Mouse (Mus musculus) neural tube, embryonic 12.5 days (tissue): ENCODE results near the gene Cdan1. TPM values are rescaled to one million over a fixed set of nuclear protein-coding genes. Genes with fewer than 3 reads are reported as not detected.

Experiments used
- ATAC-seq: fragments of 200-750 bp; cut with Nextera tagmentation; 2 replicates; pipeline ENCODE4 v1.8.0; 2017; ENCODE audit warnings: low read depth, mild to moderate bottlenecking, moderate TSS enrichment, moderate library complexity; ENCODE audit not compliant: low FRiP score
- H3K27ac ChIP-seq: fragments of 300-500 bp; sonication (generic); 2 replicates; pipeline ENCODE4 v1.5.1; 2016
- H3K27me3 ChIP-seq: fragments of 300-500 bp; sonication (generic); replicated peaks from 2 replicates; pipeline ENCODE4 v1.6.1; 2016; ENCODE audit warnings: mild to moderate bottlenecking
- H3K36me3 ChIP-seq: fragments of 300-500 bp; sonication (generic); 2 replicates; pipeline ENCODE4 v1.6.1; 2016; ENCODE audit warnings: mild to moderate bottlenecking
- H3K4me1 ChIP-seq: fragments of 300-500 bp; sonication (generic); 2 replicates; pipeline ENCODE4 v1.6.1; 2016
- H3K4me2 ChIP-seq: fragments of 300-500 bp; sonication (generic); replicated peaks from 2 replicates; pipeline ENCODE4 v1.6.1; 2016; ENCODE audit warnings: mild to moderate bottlenecking
- H3K4me3 ChIP-seq: fragments of 300-500 bp; sonication (generic); 2 replicates; pipeline ENCODE4 v1.5.1; 2016
- H3K9ac ChIP-seq: fragments of 300-500 bp; sonication (generic); 2 replicates; pipeline ENCODE4 v1.6.1; 2016; ENCODE audit warnings: mild to moderate bottlenecking
- H3K9me3 ChIP-seq: fragments of 300-500 bp; sonication (generic); 2 replicates; pipeline ENCODE4 v1.6.1; 2016; ENCODE audit warnings: mild to moderate bottlenecking
- WGBS: fragments of 180-500 bp; shearing (Covaris S2); methylation state at CpG from one replicate; pipeline ENCODE4 v1.1.7; 2016; 5-methylcytosine and 5-hydroxymethylcytosine counted together
- polyA plus RNA-seq: library from polyadenylated mRNA; unstranded; fragments of >200 nt; fragmentation: Nextera tagmentation; extraction: Ambion mirVana; gene quantifications from 2 replicates; pipeline ENCODE4 v1.2.1, GENCODE M21; 2016

Gene Cdan1
- polyA plus RNA-seq, 1 experiment from 2014 or later, result 9.7 TPM

- WGBS, result under 1% methylated on average over 39 of the region's 39 CpGs
- Histone ChIP-seq H3K27me3 (no peaks in the 10 kb centered on the region), H3K4me2 (peak within 1 kb of the TSS; percentile 75), H3K9me3 (no peaks in the 10 kb centered on the region), H3K9ac (peak within 1 kb of the TSS; percentile 86), H3K4me1 (peaks cover 6% of the 10 kb centered on the region; the same call in 1 of the 2 replicates), H3K27ac (peak within 1 kb of the TSS; percentile 79), H3K4me3 (peak within 1 kb of the TSS; percentile 91), H3K36me3 (no peaks in the 10 kb centered on the region)
- peak; percentile 100 for ATAC-seq
These were observed 625 bp upstream of the Cdan1 start, which contains the start of gene Ttbk2 for GRCm38 (mm10) chr2:120850424-120851082. TSS of gene Ttbk2 (minus strand) at chr2:120850604.

DNA sequence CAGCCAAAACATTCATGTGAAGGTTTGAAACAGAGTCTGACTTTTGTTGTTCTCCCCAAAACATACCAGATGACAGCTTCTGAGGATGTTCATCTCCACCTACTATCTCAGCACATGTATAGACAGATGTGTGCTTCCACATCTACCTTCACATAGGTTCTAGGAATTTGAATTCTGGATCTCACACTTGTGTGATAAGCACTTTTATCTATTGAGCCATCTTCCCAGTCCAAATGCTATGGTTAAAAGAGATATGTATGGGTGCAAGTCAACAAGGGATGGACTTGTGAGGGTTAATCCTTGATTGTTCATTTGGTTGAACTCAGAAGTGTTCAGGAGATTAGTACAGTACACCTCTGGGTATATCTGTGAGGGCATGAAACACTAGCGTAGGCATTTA lies 4.6 kb downstream of the Cdan1 start:
- Histone ChIP-seq H3K27me3 (no peaks in the 10 kb centered on the region), H3K4me3 (no peak overlapping the region), H3K9me3 (no peaks in the 10 kb centered on the region), H3K36me3 (no peaks in the 10 kb centered on the region), H3K4me1 (peaks cover 6% of the 10 kb centered on the region; the same call in 1 of the 2 replicates), H3K9ac (no peak overlapping the region), H3K27ac (no peak overlapping the region), H3K4me2 (no peak overlapping the region)
- 100% methylated on average over 1 of the region's 1 CpGs for WGBS
- ATAC-seq, result no peak

DNA sequence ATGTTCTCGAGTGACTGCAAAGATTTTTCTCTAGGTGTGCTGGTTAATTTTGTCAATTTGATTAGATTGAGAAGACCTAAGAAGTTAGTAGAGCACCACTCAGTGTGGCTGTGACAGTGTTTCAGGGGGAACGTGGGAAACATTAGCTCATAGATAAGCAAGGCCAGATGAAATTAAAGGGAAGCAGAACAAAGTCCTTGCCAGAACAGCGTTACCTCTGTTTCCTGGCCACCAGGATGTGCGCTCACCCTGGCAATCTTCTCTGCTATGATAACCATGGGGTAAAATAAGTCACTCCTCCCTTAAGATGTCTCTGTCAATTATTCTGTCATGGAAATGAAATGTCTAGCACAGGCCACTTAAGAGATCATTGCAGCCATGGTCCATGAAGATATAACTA lies 5.9 kb downstream of the Cdan1 start:
- Histone ChIP-seq H3K36me3 (no peaks in the 10 kb centered on the region), H3K4me3 (no peak overlapping the region), H3K27me3 (no peaks in the 10 kb centered on the region), H3K4me1 (peaks cover 6% of the 10 kb centered on the region; the same call in 1 of the 2 replicates), H3K9ac (no peak overlapping the region), H3K9me3 (no peaks in the 10 kb centered on the region), H3K27ac (no peak overlapping the region), H3K4me2 (no peak overlapping the region)
- no peak for ATAC-seq
- 93% methylated on average over 4 of the region's 4 CpGs for WGBS

GRCm38 (mm10) chr2:120841211-120841610 lies 8.7 kb downstream of the Cdan1 start:
- peaks cover 6% of the 10 kb centered on the region for H3K9me3 ChIP-seq
- no peak overlapping the region for H3K9ac ChIP-seq
- WGBS, result 88% methylated on average over 1 of the region's 1 CpGs
- no peaks in the 10 kb centered on the region for H3K4me1 ChIP-seq
- ATAC-seq, result no peak
- no peak overlapping the region for H3K27ac ChIP-seq
- no peaks in the 10 kb centered on the region for H3K36me3 ChIP-seq
- no peaks in the 10 kb centered on the region for H3K27me3 ChIP-seq
- no peak overlapping the region for H3K4me3 ChIP-seq
- H3K4me2 ChIP-seq, result no peak overlapping the region

DNA sequence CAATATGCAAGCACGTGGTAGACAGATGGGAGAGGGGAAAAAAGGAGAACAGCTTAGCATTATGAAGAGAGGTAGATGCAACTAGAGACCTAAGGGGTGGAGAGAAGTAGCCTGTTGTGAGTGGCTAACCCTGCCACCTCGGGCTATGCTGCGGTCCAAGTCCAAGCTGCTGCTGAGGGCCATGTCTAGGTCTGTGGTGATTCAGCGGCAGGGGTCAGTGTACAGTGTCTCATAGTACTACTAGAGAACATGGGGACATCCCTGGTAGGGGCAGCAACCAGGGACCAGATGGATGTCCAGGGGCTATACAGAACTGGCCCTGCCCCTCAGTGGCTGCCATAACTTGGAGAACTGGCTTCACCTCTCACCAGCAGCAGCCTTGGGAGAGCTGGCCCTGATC lies 14.8 kb downstream of the Cdan1 start:
- Histone ChIP-seq H3K4me1 (no peaks in the 10 kb centered on the region), H3K4me2 (no peak overlapping the region), H3K9ac (no peak overlapping the region), H3K9me3 (peaks cover 6% of the 10 kb centered on the region), H3K36me3 (peaks cover 5% of the 10 kb centered on the region; the same call in 1 of the 2 replicates), H3K4me3 (no peak overlapping the region), H3K27ac (no peak overlapping the region), H3K27me3 (no peaks in the 10 kb centered on the region)
- no peak for ATAC-seq
- 94% methylated on average over 4 of the region's 4 CpGs for WGBS

DNA sequence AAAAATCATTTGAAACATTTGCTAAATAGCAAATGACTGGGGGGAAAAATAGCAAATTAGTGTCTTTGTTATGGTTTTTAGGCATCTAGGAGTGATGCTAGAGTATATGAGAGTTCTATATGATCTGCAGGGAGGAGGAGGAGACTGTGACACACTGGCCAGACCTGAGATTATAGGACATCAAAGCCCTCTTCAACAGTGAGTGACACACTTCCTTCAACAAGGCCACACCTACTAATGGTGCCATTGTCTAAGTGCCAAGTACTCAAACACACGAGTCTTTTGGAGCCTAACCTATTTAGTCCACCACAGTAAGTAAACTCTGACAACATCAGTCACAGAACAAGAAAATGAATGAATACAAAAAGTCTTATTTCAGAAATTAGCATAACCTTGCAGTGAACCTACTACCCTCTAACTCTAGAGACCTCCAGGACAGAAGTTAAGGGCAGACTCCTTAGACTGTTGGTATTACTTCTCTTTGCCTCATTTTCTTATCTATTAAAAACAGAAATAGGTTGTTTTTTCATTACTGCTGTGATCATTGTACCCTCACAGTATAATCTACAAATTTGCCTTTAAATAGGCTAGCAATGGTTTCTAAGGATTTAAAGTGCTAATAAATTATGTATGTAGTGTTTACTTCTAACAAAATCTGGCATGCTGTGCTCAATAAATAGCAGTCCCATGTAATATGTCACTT lies 22.8 kb downstream of the Cdan1 start:
- no peaks in the 10 kb centered on the region for H3K4me1 ChIP-seq
- no peak overlapping the region for H3K4me3 ChIP-seq
- no peak overlapping the region for H3K27ac ChIP-seq
- peaks cover 5% of the 10 kb centered on the region for H3K36me3 ChIP-seq
- no peak overlapping the region for H3K9ac ChIP-seq
- H3K4me2 ChIP-seq, result no peak overlapping the region
- H3K27me3 ChIP-seq, result no peaks in the 10 kb centered on the region
- H3K9me3 ChIP-seq, result no peaks in the 10 kb centered on the region
- ATAC-seq, result no peak
- 55% methylated on average over 1 of the region's 1 CpGs for WGBS

GRCm38 (mm10) chr2:120770265-120770935 lies 79.5 kb downstream of the Cdan1 start:
- Histone ChIP-seq H3K4me1 (no peaks in the 10 kb centered on the region), H3K27me3 (no peaks in the 10 kb centered on the region), H3K4me2 (no peak overlapping the region), H3K9me3 (no peaks in the 10 kb centered on the region), H3K36me3 (peaks cover 22% of the 10 kb centered on the region), H3K27ac (no peak overlapping the region), H3K9ac (no peak overlapping the region), H3K4me3 (no peak overlapping the region)
- ATAC-seq, result no peak
- WGBS, result 92% methylated on average over 2 of the region's 2 CpGs

DNA sequence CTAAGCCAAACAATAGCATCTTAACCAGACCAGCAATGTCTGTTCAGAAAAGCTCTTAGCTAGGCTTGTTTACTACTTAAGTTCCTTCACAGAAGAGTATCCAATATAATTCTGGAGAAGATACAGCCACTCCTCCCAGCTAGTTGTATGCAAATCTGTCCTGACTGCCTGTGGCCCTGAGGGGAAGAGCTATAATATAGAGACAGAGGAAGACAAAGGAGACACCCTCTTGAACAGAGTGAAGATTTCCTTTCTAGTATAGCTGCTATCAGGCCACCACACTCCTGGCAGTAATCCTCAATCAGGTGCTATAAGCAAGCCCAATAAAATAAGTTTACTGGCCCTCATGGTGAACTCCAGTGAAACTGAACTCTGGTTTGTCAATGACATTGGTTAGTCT lies 88.0 kb downstream of the Cdan1 start:
- no peak overlapping the region for H3K27ac ChIP-seq
- no peak for ATAC-seq
- H3K27me3 ChIP-seq, result no peaks in the 10 kb centered on the region
- H3K4me1 ChIP-seq, result no peaks in the 10 kb centered on the region
- no peak overlapping the region for H3K4me3 ChIP-seq
- peaks cover 27% of the 10 kb centered on the region for H3K36me3 ChIP-seq
- no peak overlapping the region for H3K4me2 ChIP-seq
- no peak overlapping the region for H3K9ac ChIP-seq
- no peaks in the 10 kb centered on the region for H3K9me3 ChIP-seq

GRCm38 (mm10) chr2:120748041-120748440 lies 101.9 kb downstream of the Cdan1 start:
- Histone ChIP-seq H3K4me1 (no peaks in the 10 kb centered on the region), H3K4me3 (no peak overlapping the region), H3K4me2 (no peak overlapping the region), H3K9me3 (no peaks in the 10 kb centered on the region), H3K36me3 (peaks cover 53% of the 10 kb centered on the region), H3K27me3 (no peaks in the 10 kb centered on the region), H3K9ac (no peak overlapping the region), H3K27ac (no peak overlapping the region)
- ATAC-seq, result no peak
- WGBS, result 97% methylated on average over 2 of the region's 2 CpGs

DNA sequence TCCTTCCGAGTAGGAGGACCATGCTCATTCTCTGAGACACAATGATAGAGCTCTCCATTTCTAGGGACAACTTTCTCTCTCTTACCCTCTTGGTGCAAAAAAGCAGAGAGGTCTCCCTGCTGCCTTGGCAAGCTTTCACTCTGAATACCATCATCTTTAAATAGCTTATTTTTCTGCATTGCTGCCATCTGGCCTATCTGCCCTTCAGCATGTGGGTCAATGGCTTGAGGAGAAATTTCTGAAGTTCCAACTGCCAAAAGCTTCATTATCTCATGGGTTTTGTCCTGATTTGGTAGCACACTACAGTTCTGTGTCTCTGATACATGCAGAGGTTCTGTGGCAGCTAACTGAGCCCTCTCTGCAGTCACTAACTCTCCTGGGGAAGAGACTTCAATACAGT lies 104.4 kb downstream of the Cdan1 start:
- ATAC-seq, result no peak
- WGBS, result 97% methylated on average over 1 of the region's 1 CpGs
- no peaks in the 10 kb centered on the region for H3K9me3 ChIP-seq
- no peaks in the 10 kb centered on the region for H3K4me1 ChIP-seq
- H3K27me3 ChIP-seq, result no peaks in the 10 kb centered on the region
- H3K9ac ChIP-seq, result no peak overlapping the region
- H3K27ac ChIP-seq, result no peak overlapping the region
- H3K4me3 ChIP-seq, result no peak overlapping the region
- H3K4me2 ChIP-seq, result no peak overlapping the region
- peaks cover 57% of the 10 kb centered on the region for H3K36me3 ChIP-seq

DNA sequence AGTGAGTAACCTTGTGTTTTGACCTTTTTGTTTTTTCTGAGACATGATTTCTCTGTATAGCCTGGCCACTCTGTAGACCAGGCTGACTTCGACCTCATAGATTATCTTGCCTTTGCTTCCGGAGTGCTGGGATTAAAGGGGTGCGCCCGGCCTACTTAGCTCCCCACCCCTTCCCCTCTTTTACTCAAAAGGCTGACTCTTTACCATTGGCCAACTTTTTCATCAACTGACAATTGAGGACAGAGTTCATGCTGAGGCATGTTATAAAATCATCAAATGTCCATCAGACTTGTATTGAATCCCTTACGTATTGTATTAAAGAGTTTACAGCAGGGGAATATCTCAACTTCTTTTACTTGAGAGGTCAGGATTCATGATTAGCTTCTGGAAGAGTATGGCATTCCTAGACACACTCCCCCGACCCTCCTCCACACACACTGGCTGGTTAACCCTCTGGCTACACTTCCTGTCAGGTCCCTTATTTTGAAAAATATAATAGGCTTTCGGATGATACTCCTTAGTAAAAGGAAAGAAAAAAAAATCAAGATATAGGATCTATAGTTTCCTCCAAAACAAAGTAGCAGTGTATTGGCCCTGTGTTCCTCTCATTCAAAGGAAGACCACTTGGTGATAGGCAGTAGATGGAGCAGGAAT lies 117.9 kb downstream of the Cdan1 start:
- Histone ChIP-seq H3K4me3 (peak overlapping the region; percentile 99), H3K27me3 (no peaks in the 10 kb centered on the region), H3K9ac (peak overlapping the region; percentile 95; the same call in 1 of the 2 replicates), H3K9me3 (no peaks in the 10 kb centered on the region), H3K4me1 (peaks cover 29% of the 10 kb centered on the region), H3K36me3 (peaks cover 17% of the 10 kb centered on the region), H3K27ac (no peak overlapping the region; the same call in 1 of the 2 replicates), H3K4me2 (peak overlapping the region; percentile 99)
- 35% methylated on average over 7 of the region's 7 CpGs for WGBS
- no peak for ATAC-seq
